Mouse (Mus musculus) ES-E14 (cell line): ENCODE measurements at regions not wholly inside any gene's neighbourhood (a gene's known extent, or its start where the extent isn't known, plus 50 kb on each side); places are given as distances from the start of the nearest gene placed in this dataset.
"Not testable (repeated sequence)": the region's sequence is repeated elsewhere in the genome, so short reads cannot be mapped to it uniquely, and the experiment has no call there.

Source experiments
- DNase-seq: peaks from one replicate; pipeline ENCODE4 v3.0.0-alpha.2; 2013; ENCODE audit warnings: low read depth, low spot score
- H3K27ac ChIP-seq: 2 replicates; pipeline ENCODE4 v1.5.1; 2012; ENCODE audit warnings: low read depth, mild to moderate bottlenecking, low read length, moderate library complexity, mixed read lengths; ENCODE audit not compliant: poor library complexity, insufficient read depth, severe bottlenecking
- H3K36me3 ChIP-seq: 2 replicates; pipeline ENCODE4 v1.6.1; 2012; ENCODE audit warnings: mild to moderate bottlenecking, low read length, moderate library complexity, mixed read lengths; ENCODE audit not compliant: control insufficient read depth, poor library complexity, insufficient read depth, severe bottlenecking
- H3K4me1 ChIP-seq, 2 experiments: fragments of 150-350 bp in 1 of 2; sonication (generic) in 1 of 2; 2 replicates each; pipeline ENCODE4 v1.6.1; 2012; ENCODE audit warnings: low read length in 2 of 2, mild to moderate bottlenecking in 1 of 2, mixed read lengths in 1 of 2; ENCODE audit not compliant: control insufficient read depth in 2 of 2, insufficient read depth in 2 of 2, poor library complexity in 1 of 2
- H3K4me3 ChIP-seq, 2 experiments: fragments of 150-350 bp in 1 of 2; sonication (generic) in 1 of 2; 2 replicates each; pipeline ENCODE4 v1.5.1; 2012; ENCODE audit warnings: low read length in 2 of 2, low read depth in 1 of 2, mild to moderate bottlenecking in 1 of 2, mixed read lengths in 1 of 2; ENCODE audit not compliant: insufficient read depth in 1 of 2, poor library complexity in 1 of 2, severe bottlenecking in 1 of 2
- H3K9ac ChIP-seq: 2 replicates; pipeline ENCODE4 v1.6.1; 2012; ENCODE audit warnings: low read depth, mild to moderate bottlenecking, low read length, mixed read lengths; ENCODE audit not compliant: poor library complexity, insufficient read depth, severe bottlenecking
- H3K9me3 ChIP-seq: fragments of 150-350 bp; sonication (generic); 2 replicates; pipeline ENCODE4 v1.6.1; 2012; ENCODE audit warnings: low read depth, mild to moderate bottlenecking, low read length; ENCODE audit not compliant: control insufficient read depth, insufficient read depth
- CHD2 ChIP-seq: IDR thresholded peaks from 2 replicates; pipeline ENCODE4 v1.6.1; 2014; ENCODE audit warnings: mild to moderate bottlenecking, low read depth, low read length, inconsistent platforms
- HCFC1 ChIP-seq: IDR thresholded peaks from 2 replicates; pipeline ENCODE4 v1.6.1; 2012; ENCODE audit warnings: low read length, inconsistent platforms, borderline replicate concordance; ENCODE audit not compliant: insufficient read depth
- MAFK ChIP-seq: IDR thresholded peaks from 2 replicates; pipeline ENCODE4 v1.6.1; 2014; ENCODE audit warnings: mild to moderate bottlenecking, low read depth, low read length, inconsistent platforms; ENCODE audit not compliant: insufficient read depth
- ZC3H11A ChIP-seq: IDR thresholded peaks from 2 replicates; pipeline ENCODE4 v1.6.1; 2012; ENCODE audit warnings: low read depth, mild to moderate bottlenecking, inconsistent platforms, low read length, borderline replicate concordance
- ZNF384 ChIP-seq: IDR thresholded peaks from 2 replicates; pipeline ENCODE4 v1.6.1; 2012; ENCODE audit warnings: low read depth, low read length, inconsistent platforms
- in situ Hi-C, 2 experiments: fragments of 600-800 bp; cut with MboI; formaldehyde crosslinking; loops; one replicate each; pipeline ENCODE4 v1.15.1; 2025; ENCODE audit warnings: low sequenced_read_pairs in 2 of 2, inconsistent platforms in 1 of 2; ENCODE audit not compliant: unreplicated experiment in 2 of 2

DNA sequence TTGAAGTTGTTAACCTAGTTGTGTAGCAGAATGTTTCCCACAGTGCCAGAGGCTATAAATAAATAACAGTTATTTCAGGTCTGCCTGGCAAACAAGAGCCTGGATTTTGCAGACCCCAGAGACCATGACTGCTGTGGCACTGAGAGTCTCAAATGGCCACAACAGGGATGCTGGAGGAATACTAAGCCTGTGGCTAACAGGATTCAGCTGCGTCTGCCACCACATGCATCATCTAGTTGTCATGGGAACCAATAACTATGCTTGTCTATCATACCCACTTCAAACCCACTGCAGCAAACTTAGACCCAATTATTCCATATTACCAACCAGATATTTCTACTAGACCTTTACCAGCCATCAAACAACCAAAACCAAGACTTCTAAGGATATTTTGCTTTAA lies 385.4 kb downstream of the Mat2b start:
- TF ChIP-seq HCFC1 (no peak), MAFK (no peak), ZNF384 (no peak), CHD2 (no peak), ZC3H11A (no peak)

GRCm38 (mm10) chr11:40302568-40302967 lies 392.4 kb downstream of the Mat2b start:
- DNase-seq, result no peak
- no peaks in the 10 kb centered on the region for H3K9me3 ChIP-seq
- no peak overlapping the region for H3K4me3 ChIP-seq
- no peaks in the 10 kb centered on the region for H3K36me3 ChIP-seq
- in situ Hi-C loops, result no loop called here
- no peak for TF ChIP-seq ZNF384
- TF ChIP-seq HCFC1, result no peak
- no peak for TF ChIP-seq ZC3H11A
- TF ChIP-seq CHD2, result no peak
- TF ChIP-seq MAFK, result no peak
- H3K9ac ChIP-seq, result no peak overlapping the region
- no peaks in the 10 kb centered on the region for H3K4me1 ChIP-seq
- H3K27ac ChIP-seq, result no peak overlapping the region

More for the DNA sequence above, 385.4 kb downstream of the Mat2b start:
- no peaks in the 10 kb centered on the region for H3K4me1 ChIP-seq
- no peaks in the 10 kb centered on the region for H3K9me3 ChIP-seq
- no peaks in the 10 kb centered on the region for H3K36me3 ChIP-seq
- H3K27ac ChIP-seq, result no peak overlapping the region
- no peak overlapping the region for H3K9ac ChIP-seq
- in situ Hi-C loops, result no loop called here
- no peak for DNase-seq
- H3K4me3 ChIP-seq, result no peak overlapping the region

- H3K9ac ChIP-seq, DNase-seq, H3K4me1 ChIP-seq, in situ Hi-C loops, H3K4me3 ChIP-seq, H3K9me3 ChIP-seq, H3K36me3 ChIP-seq, H3K27ac ChIP-seq: not testable (repeated sequence)
Measured at GRCm38 (mm10) chr11:40299987-40300386, 395.0 kb downstream of the Mat2b start.

- Histone ChIP-seq H3K36me3 (no peaks in the 10 kb centered on the region), H3K9ac (no peak overlapping the region), H3K9me3 (no peaks in the 10 kb centered on the region), H3K4me3 (no peak overlapping the region), H3K27ac (no peak overlapping the region), H3K4me1 (no peaks in the 10 kb centered on the region)
- in situ Hi-C loops, result no loop called here
- no peak for DNase-seq
- TF ChIP-seq ZC3H11A (no peak), MAFK (no peak), ZNF384 (no peak), HCFC1 (no peak), CHD2 (no peak)
Measured at GRCm38 (mm10) chr11:40286936-40287335, 408.1 kb downstream of the Mat2b start.

DNA sequence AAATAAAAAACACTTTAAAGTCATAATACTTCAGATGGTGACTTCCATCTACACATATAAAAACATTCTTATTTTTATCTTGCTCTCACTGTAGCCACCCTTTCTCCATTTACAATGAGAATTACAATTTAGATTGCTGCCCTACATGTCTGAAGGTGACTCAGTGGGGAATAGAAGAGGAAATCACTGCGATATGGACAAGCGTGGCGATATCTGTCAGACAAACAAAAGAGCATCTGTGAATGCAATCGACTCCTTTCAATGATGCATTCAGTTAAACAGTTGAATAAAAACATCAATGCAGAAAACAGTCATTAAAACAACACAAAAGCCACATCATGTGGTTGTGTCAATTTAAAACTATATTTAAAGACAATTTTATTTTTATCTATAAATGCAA lies 408.6 kb downstream of the Mat2b start:
- H3K4me1 ChIP-seq, result no peaks in the 10 kb centered on the region
- H3K27ac ChIP-seq, result no peak overlapping the region
- no peak overlapping the region for H3K4me3 ChIP-seq
- in situ Hi-C loops, result no loop called here
- DNase-seq, result no peak
- H3K9ac ChIP-seq, result no peak overlapping the region
- no peaks in the 10 kb centered on the region for H3K9me3 ChIP-seq
- no peak for TF ChIP-seq CHD2
- no peak for TF ChIP-seq ZNF384
- TF ChIP-seq MAFK, result no peak
- no peak for TF ChIP-seq HCFC1
- TF ChIP-seq ZC3H11A, result no peak
- H3K36me3 ChIP-seq, result no peaks in the 10 kb centered on the region
